Mouse (Mus musculus) liver, adult 2 months (tissue): ENCODE measurements around the gene 2900011O08Rik. TPM values are rescaled to one million over a fixed set of nuclear protein-coding genes. Genes with fewer than 3 reads are reported as not detected.
A peak's percentile ranks its signal among the peaks of the same experiment; 100 is the strongest.
"Not testable (repeated sequence)": the region's sequence is repeated elsewhere in the genome, so short reads cannot be mapped to it uniquely, and the experiment has no call there.

Source experiments
- DNase-seq: peaks from one replicate; pipeline ENCODE4 v3.0.0-alpha.2; 2011; ENCODE audit warnings: low read depth, low spot score; ENCODE audit errors: extremely low read depth
- H3K27ac ChIP-seq: fragments of 200-500 bp; replicated peaks from 2 replicates; pipeline ENCODE4 v1.5.1; 2012; ENCODE audit warnings: low read depth, mild to moderate bottlenecking, control low read depth, inconsistent platforms, low read length; ENCODE audit not compliant: insufficient read depth
- H3K27me3 ChIP-seq: fragments of 200-500 bp; 2 replicates; pipeline ENCODE4 v1.6.1; 2012; ENCODE audit warnings: mild to moderate bottlenecking, moderate library complexity, low read length, inconsistent platforms; ENCODE audit not compliant: control insufficient read depth, insufficient read depth
- H3K36me3 ChIP-seq: fragments of 200-500 bp; 2 replicates; pipeline ENCODE4 v1.6.1; 2012; ENCODE audit warnings: low read length, inconsistent platforms; ENCODE audit not compliant: control insufficient read depth, insufficient read depth
- H3K4me1 ChIP-seq: fragments of 200-500 bp; 2 replicates; pipeline ENCODE4 v1.6.1; 2011; ENCODE audit warnings: low read length; ENCODE audit not compliant: control insufficient read depth, insufficient read depth
- H3K4me3 ChIP-seq: fragments of 200-500 bp; 2 replicates; pipeline ENCODE4 v1.5.1; 2011; ENCODE audit warnings: low read depth, mild to moderate bottlenecking, control low read depth, low read length, moderate library complexity; ENCODE audit not compliant: insufficient read depth
- H3K79me2 ChIP-seq: fragments of 200-500 bp; 2 replicates; pipeline ENCODE4 v1.6.1; 2012; ENCODE audit warnings: inconsistent platforms, mild to moderate bottlenecking, low read length, moderate library complexity; ENCODE audit not compliant: control insufficient read depth, insufficient read depth
- H3K9ac ChIP-seq: fragments of 200-500 bp; 2 replicates; pipeline ENCODE4 v1.6.1; 2012; ENCODE audit warnings: low read depth, mild to moderate bottlenecking, control low read depth, inconsistent platforms, low read length
- CTCF ChIP-seq: fragments of 200-500 bp; IDR thresholded peaks from 2 replicates; pipeline ENCODE4 v1.5.1; 2011; ENCODE audit warnings: low read depth, low read length, control low read depth
- POLR2A ChIP-seq: fragments of 200-500 bp; IDR thresholded peaks from 2 replicates; pipeline ENCODE4 v1.6.1; 2011; ENCODE audit warnings: low read length, control low read depth; ENCODE audit not compliant: insufficient read depth; ENCODE audit errors: extremely low read depth
- WGBS: fragments of 180-500 bp; shearing (Covaris S2); methylation state at CpG from one replicate; pipeline ENCODE4 v1.1.7; 2018; 5-methylcytosine and 5-hydroxymethylcytosine counted together
- polyA plus RNA-seq: library from polyadenylated mRNA; depleted of rRNA; stranded (reverse); fragments of >200 nt; gene quantifications from 2 replicates; pipeline ENCODE4 v1.2.3, GENCODE M21; 2012
- total RNA-seq: library from RNA; depleted of rRNA; stranded (reverse); fragments of >200 nt; gene quantifications from 2 replicates; pipeline ENCODE4 v1.2.3, GENCODE M21; 2014

The 2900011O08Rik gene
- total and polyA plus RNA-seq, 2 experiments, result not detected

DNA sequence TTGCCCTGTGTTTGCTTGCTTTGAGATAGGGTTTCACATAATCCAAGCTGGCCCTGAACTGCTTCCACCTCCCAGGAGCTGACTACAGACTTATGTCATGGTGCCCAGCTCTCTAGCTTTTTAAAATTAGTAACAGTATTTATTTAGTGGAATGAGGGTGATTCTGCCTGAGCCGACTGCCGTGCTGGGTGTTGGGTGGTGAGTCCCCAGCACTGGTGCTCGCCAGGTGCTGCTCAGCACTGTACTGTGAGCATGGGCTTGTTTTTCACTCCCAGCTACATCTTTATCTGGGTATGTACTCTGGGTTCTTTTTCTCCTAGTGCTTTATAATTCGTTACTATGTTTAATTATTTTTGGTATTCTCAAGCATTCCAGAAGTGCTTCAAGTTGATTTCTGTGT, 41.3 kb upstream of the 2900011O08Rik start:
- no peak overlapping the region for H3K4me3 ChIP-seq
- H3K79me2 ChIP-seq, result no peaks in the 10 kb centered on the region
- H3K36me3 ChIP-seq, result peaks cover 2% of the 10 kb centered on the region; the same call in 1 of the 2 replicates
- TF ChIP-seq POLR2A (no peak), CTCF (no peak)
- no peaks in the 10 kb centered on the region for H3K4me1 ChIP-seq
- H3K27me3 ChIP-seq, result no peaks in the 10 kb centered on the region
- DNase-seq, result no peak
- 81% methylated on average over 4 of the region's 4 CpGs for WGBS
- H3K9ac ChIP-seq, result no peak overlapping the region
- H3K27ac ChIP-seq, result no peak overlapping the region

DNA sequence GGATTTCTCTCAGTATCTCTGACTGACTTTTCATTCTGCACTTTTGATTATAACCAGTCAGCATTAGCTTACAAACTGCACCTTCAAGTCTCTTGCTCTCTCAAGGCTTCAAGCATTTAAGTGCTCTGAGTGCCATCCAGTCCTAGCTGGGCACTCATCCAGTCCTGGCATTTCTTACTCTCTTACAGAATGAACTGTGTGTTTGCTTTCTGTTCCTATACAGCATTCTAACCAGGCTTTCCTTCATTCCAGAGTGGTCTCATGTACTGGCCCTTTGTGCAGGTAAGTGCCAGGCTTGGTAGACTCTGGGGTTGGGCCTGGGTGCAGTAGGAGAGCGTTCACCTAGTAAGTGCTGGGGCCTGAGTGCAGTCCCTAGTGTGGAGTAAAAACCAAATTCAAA, 40.1 kb upstream of the 2900011O08Rik start:
- peaks cover 2% of the 10 kb centered on the region; the same call in 1 of the 2 replicates for H3K36me3 ChIP-seq
- H3K9ac ChIP-seq, result no peak overlapping the region
- TF ChIP-seq POLR2A, result no peak
- no peak for TF ChIP-seq CTCF
- H3K27ac ChIP-seq, result no peak overlapping the region
- 100% methylated on average over 1 of the region's 1 CpGs for WGBS
- DNase-seq, result no peak
- H3K4me1 ChIP-seq, result no peaks in the 10 kb centered on the region
- H3K79me2 ChIP-seq, result no peaks in the 10 kb centered on the region
- no peaks in the 10 kb centered on the region for H3K27me3 ChIP-seq
- no peak overlapping the region for H3K4me3 ChIP-seq

DNA sequence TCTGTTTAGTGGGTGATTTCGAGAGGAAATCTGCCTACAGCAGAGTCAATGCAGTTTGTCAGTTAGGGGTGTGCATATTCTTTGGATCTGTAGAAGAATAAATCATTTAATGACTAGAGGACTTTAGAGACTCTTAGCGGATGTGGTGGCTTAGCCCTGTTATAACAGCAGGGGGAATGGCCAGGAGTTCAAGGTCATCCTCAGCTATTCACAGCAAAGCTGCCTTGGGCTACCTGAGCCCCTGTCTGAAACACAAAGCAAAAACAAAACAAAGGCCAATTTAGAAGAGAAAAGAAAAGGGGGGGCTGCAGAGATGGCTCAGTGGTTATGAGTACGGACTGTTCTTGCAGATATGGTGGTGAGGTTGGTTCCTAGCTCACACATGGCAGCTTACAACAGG, 35.2 kb upstream of the 2900011O08Rik start:
- Histone ChIP-seq H3K27ac (no peak overlapping the region), H3K4me3 (no peak overlapping the region), H3K4me1 (no peaks in the 10 kb centered on the region), H3K36me3 (peaks cover 2% of the 10 kb centered on the region; the same call in 1 of the 2 replicates), H3K27me3 (no peaks in the 10 kb centered on the region), H3K9ac (no peak overlapping the region), H3K79me2 (no peaks in the 10 kb centered on the region)
- no peak for DNase-seq
- 90% methylated on average over 3 of the region's 3 CpGs for WGBS
- no peak for TF ChIP-seq CTCF
- TF ChIP-seq POLR2A, result no peak

DNA sequence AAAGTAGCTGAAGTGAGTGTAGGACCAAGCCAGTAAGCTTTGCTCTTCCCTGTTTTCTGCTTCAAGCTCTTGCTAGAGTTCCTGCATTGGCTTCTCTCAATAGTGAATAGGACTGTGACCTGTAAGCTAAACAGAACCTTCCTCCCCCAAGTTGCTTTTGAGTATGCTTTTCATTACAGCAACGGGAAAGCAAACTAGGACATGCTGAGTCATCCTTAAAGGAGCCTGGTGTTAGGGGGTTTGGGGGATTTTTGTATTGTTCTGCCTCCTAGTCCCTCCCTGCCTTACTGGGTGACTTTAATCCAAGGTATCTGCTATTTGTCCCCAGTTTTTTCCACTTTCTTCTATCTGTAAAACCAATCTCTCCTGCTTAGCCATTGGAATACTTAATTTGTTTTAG, 24.4 kb upstream of the 2900011O08Rik start:
- Histone ChIP-seq H3K79me2 (no peaks in the 10 kb centered on the region), H3K4me1 (0 out of 2 replicates have a peak, but pooled peaks cover 4% of the 10 kb centered on the region), H3K9ac (no peak overlapping the region), H3K27ac (no peak overlapping the region), H3K36me3 (no peaks in the 10 kb centered on the region), H3K4me3 (no peak overlapping the region), H3K27me3 (no peaks in the 10 kb centered on the region)
- WGBS, result 5% methylated on average over 1 of the region's 1 CpGs
- no peak for TF ChIP-seq POLR2A
- TF ChIP-seq CTCF, result no peak
- peak; percentile 47 for DNase-seq

DNA sequence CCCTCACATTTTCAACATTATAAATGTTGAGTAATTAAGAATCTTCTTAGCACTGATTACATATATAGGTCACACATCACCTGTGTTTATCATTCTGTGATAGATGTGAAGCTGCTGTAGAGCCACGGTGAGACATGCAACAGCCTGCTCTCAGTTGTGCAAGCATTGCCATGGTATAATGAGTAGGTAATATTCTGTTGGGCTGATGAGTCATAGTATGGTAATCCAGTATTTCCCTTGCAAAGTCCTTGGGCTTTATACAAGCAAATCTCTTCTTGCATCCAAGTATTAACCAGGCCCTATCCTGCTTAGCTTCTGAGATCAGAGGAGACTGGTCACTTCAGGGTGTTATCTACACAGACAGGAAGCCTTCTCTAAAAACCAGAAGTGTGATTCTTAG, 17.3 kb upstream of the 2900011O08Rik start:
- DNase-seq, result no peak
- Histone ChIP-seq H3K79me2 (no peaks in the 10 kb centered on the region), H3K9ac (no peak overlapping the region), H3K36me3 (no peaks in the 10 kb centered on the region), H3K4me1 (no peaks in the 10 kb centered on the region), H3K27ac (no peak overlapping the region), H3K4me3 (no peak overlapping the region), H3K27me3 (no peaks in the 10 kb centered on the region)
- WGBS, result 82% methylated on average over 1 of the region's 1 CpGs
- no peak for TF ChIP-seq POLR2A
- TF ChIP-seq CTCF, result no peak

DNA sequence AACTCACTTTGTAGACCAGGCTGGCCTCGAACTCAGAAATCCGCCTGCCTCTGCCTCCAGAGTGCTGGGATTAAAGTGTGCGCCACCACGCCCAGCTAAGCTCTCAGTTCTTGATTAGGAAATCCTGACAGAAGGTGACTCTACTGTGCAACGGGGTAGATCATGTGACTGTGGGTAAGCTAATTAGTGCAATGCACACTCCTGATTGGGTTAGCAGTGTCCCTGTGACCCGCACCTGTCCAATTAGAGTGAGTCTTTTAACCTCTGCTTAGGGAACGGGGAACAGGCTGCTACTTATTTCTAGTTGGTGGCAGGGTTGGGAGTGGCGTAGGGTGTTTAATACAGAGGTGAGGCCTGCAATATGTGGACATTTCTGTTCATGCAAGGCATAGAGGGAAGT, 14.4 kb upstream of the 2900011O08Rik start:
- H3K9ac ChIP-seq, result no peak overlapping the region
- no peaks in the 10 kb centered on the region for H3K79me2 ChIP-seq
- H3K4me1 ChIP-seq, result no peaks in the 10 kb centered on the region
- TF ChIP-seq CTCF (no peak), POLR2A (no peak)
- H3K36me3 ChIP-seq, result no peaks in the 10 kb centered on the region
- 93% methylated on average over 8 of the region's 8 CpGs for WGBS
- no peak overlapping the region for H3K4me3 ChIP-seq
- no peaks in the 10 kb centered on the region for H3K27me3 ChIP-seq
- no peak overlapping the region for H3K27ac ChIP-seq
- DNase-seq, result no peak

DNA sequence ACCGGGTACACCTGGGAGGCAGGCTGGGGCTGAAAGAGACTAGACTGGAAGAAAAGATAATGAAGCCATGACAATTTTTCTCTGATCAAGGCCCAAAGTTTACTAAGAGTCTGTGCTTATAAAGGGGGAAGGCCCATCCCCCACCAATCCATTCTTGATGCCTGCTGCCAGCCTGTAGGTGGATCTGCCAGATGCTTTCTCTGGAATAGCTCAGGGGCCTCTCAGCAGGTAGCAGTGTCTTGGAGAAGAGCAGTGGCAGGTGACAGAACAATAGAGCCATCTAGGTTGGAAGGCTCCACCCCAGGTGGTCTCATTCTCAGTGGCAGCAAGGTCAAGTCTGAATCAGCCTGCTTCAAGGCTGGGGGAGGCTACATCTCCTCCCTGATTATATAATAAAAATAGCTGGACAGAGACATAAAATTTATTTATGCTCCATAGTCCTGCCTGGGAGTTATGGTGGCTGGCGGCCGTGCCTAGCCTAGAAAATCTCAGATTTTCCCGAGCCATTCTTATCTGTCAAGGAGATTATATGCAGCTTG, 10.0 kb upstream of the 2900011O08Rik start:
- not testable (repeated sequence) for H3K4me1 ChIP-seq, H3K36me3 ChIP-seq, H3K27me3 ChIP-seq, DNase-seq, H3K79me2 ChIP-seq, H3K9ac ChIP-seq, H3K4me3 ChIP-seq, H3K27ac ChIP-seq
- 88% methylated on average over 4 of the region's 4 CpGs for WGBS

DNA sequence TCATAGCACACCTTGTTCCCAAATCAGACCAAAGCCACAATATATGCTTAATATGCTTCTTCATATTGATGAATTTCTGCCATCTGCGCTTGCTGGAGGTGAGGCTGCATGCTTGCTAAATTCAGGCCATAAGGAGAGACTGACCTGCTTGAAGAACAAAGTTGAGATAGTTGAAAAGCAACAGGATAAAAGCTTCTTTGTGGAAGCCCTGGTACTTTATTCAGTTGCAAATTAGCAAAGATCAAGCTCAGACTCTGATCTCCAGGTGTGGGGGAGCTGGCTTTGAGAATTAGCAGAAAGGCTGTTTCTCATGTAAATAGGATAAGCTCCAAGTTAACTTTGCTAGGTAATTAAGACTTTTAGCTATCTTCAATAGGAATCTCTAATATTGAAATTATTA, 9.4 kb upstream of the 2900011O08Rik start:
- H3K4me3 ChIP-seq, H3K36me3 ChIP-seq, H3K27me3 ChIP-seq, DNase-seq, H3K79me2 ChIP-seq, H3K9ac ChIP-seq, H3K4me1 ChIP-seq, H3K27ac ChIP-seq: not testable (repeated sequence)
- 89% methylated on average over 1 of the region's 1 CpGs for WGBS

DNA sequence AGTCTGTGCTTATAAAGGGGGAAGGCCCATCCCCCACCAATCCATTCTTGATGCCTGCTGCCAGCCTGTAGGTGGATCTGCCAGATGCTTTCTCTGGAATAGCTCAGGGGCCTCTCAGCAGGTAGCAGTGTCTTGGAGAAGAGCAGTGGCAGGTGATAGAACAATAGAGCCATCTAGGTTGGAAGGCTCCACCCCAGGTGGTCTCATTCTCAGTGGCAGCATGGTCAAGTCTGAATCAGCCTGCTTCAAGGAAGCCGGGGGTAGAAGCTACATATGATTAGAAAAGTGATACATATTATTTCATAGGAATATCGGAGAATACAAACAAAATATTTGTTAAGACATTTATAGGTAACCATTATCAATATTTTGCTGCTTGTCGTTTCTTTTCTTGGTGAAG, 4.7 kb upstream of the 2900011O08Rik start:
- not testable (repeated sequence) for H3K27ac ChIP-seq, H3K4me1 ChIP-seq, H3K4me3 ChIP-seq, DNase-seq, H3K27me3 ChIP-seq, H3K36me3 ChIP-seq, H3K9ac ChIP-seq, H3K79me2 ChIP-seq
- 82% methylated on average over 3 of the region's 3 CpGs for WGBS
